Mouse (Mus musculus): ENCODE results near the gene Arl10. TPM values are rescaled to one million over a fixed set of nuclear protein-coding genes. Genes with fewer than 3 reads are reported as not detected.

The Arl10 gene
- polyA plus RNA-seq (2012), result 8.0 and 12.2 TPM in 2 replicates

- TF ChIP-seq GATA1 (IDR thresholded peaks at IDR 0.05; ENCODE audit: low read length), result no peak
Measured at GRCm38 (mm10) chr13:54574854-54575481, at the start of gene Arl10. TSS of gene Arl10 (plus strand) at chr13:54575015.

GRCm38 (mm10) chr13:54527140-54527539 is 47.7 kb upstream of the Arl10 start:
- no peak for TF ChIP-seq GATA1 (IDR thresholded peaks at IDR 0.05; ENCODE audit: low read length)

DNA sequence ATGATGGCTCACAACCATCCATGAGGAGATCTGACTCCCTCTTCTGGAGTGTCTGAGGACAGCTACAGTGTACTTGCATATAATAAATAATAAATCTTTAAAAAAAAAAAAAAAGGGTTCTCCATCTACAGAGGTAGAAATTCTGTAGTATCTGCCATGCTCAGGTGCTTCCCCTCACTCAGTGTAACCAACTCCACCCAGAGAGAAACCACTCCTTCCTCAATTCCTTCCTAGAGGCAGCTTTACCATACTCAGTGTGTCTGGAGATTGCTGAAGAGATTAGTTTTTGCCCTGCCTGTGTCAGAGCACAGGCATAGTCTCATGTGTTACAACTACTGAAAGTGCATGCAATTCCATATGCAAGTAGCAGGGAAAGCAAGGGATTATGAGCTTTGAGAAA is 42.7 kb upstream of the Arl10 start:
- no peak for TF ChIP-seq GATA1 (IDR thresholded peaks at IDR 0.05; ENCODE audit: low read length)

GRCm38 (mm10) chr13:54548036-54548435 is 26.8 kb upstream of the Arl10 start:
- no peak for TF ChIP-seq GATA1 (IDR thresholded peaks at IDR 0.05; ENCODE audit: low read length)

DNA sequence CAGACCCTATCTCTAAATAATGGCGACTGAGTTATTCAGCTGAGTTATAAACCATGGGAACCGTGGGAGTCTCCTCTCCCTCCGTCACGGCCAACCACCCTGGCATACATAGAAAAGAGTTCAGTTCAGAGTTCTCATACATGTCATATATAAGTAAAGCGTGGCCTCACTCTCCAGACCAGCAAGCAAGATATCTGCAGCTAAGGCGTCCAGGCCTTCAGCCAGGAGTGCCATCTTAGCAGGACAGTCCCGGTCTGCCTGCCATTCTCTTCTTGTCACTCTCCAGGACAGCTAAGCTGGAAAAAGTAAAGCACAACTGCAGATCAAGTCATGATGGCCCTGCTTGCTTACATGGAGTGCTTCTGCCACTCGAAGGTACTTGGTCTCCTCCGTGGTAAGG is 18.6 kb upstream of the Arl10 start:
- no peak for TF ChIP-seq GATA1 (IDR thresholded peaks at IDR 0.05; ENCODE audit: low read length)

GRCm38 (mm10) chr13:54556796-54557195 is 18.0 kb upstream of the Arl10 start:
- TF ChIP-seq GATA1 (IDR thresholded peaks at IDR 0.05; ENCODE audit: low read length), result no peak

- TF ChIP-seq GATA1 (IDR thresholded peaks at IDR 0.05; ENCODE audit: low read length), result no peak
Measured at GRCm38 (mm10) chr13:54557652-54558051, 17.2 kb upstream of the Arl10 start.

GRCm38 (mm10) chr13:54559656-54560055 is 15.2 kb upstream of the Arl10 start:
- TF ChIP-seq GATA1 (IDR thresholded peaks at IDR 0.05; ENCODE audit: low read length), result no peak

- TF ChIP-seq GATA1 (IDR thresholded peaks at IDR 0.05; ENCODE audit: low read length), result no peak
Measured at GRCm38 (mm10) chr13:54560608-54561007, 14.2 kb upstream of the Arl10 start.

- TF ChIP-seq GATA1 (IDR thresholded peaks at IDR 0.05; ENCODE audit: low read length), result no peak
Measured at GRCm38 (mm10) chr13:54562562-54562961, 12.3 kb upstream of the Arl10 start.

GRCm38 (mm10) chr13:54564232-54565200 is 10.3 kb upstream of the Arl10 start:
- no peak for TF ChIP-seq GATA1 (IDR thresholded peaks at IDR 0.05; ENCODE audit: low read length)

DNA sequence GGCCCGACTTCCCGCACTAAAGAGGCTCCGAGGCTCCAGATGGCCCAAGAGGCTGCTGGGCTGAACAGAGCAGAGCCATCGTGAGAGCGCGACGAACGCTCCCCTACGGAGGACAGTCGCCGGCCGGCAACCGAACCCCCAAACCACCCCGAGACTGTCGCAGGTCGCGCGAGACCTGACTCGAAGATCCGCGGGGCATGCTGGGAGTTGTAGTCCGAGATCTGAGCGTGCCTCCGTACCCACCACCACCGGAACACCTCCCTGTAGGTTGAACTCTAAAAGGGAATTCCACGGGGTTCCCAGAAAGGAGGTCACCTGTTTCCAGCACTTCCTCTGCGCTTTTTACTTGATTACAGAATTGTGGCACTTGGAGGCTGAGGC is 9.6 kb upstream of the Arl10 start, which contains the start of gene 4833439L19Rik:
4833439L19Rik (minus strand) TSS at position 235 of the 381 bp plus-strand sequence.
- TF ChIP-seq GATA1 (IDR thresholded peaks at IDR 0.05; ENCODE audit: low read length), result no peak

DNA sequence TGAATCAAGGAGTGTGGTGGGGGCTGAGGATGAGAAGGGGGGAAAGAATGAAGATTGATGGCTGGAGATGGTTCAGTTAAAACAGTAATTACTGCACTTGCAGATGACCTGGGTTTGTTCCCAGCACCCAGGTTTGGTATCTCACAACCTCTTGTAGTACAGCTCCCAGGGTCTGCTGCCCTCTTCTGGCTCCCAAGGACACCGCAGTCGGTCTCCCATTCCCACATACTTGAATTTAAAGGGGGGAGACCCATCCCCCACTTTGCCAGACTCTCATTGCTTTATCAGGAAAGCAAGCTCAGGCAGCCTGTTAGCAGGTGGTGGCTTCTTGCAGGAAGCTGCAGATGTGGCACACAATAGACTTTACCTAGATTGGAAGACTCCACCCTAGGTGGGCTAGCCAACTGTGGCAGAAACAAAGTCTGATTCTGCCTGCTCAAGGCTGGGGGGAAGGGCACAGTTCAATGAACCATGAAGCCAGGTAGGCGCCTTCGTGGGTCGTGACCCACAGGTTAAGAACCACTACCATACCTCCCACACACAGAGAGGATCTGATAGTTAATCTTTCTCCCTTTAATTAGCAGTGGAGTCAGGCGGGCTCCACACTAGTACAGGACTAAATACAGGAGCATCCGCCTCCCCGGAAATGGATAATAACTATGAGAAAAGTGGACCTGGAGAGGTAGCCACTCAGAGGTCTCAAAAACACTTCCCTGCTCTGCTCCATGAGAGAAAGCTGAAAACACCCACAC is 9.0 kb upstream of the Arl10 start:
- no peak for TF ChIP-seq GATA1 (IDR thresholded peaks at IDR 0.05; ENCODE audit: low read length)

- TF ChIP-seq GATA1 (IDR thresholded peaks at IDR 0.05; ENCODE audit: low read length), result no peak
Measured at GRCm38 (mm10) chr13:54568380-54568779, 6.4 kb upstream of the Arl10 start.

- TF ChIP-seq GATA1 (IDR thresholded peaks at IDR 0.05; ENCODE audit: low read length), result no peak
Measured at GRCm38 (mm10) chr13:54569282-54569681, 5.5 kb upstream of the Arl10 start.

DNA sequence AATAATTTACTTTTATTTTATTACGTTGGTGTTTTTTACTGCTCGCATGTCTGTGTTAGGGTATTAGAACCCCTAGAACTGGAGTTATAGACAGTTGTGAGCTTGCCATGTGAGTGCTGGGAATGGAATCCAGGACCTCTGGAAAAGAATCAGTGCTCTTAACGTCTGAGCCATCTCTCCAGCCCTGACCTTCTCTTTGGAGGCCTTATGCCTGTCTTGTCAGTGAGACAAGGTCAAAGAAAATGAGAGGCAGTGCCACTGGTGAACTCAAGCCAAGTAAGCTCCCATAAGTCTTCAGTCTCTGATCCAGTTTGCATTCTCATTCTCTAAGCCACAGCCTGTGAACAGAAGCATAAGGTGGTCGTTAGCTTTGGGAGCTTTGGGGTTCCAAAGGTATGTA is 4.1 kb upstream of the Arl10 start:
- TF ChIP-seq GATA1 (IDR thresholded peaks at IDR 0.05; ENCODE audit: low read length), result no peak
